Mouse (Mus musculus) lung, postnatal 0 days (tissue): ENCODE data around the gene B430218F22Rik.

Experiments
- CTCF ChIP-seq: IDR thresholded peaks from 2 replicates; pipeline ENCODE4 v1.5.1; 2016; ENCODE audit warnings: antibody characterized with exemption, mild to moderate bottlenecking
- EP300 ChIP-seq: IDR thresholded peaks from 2 replicates; pipeline ENCODE4 v1.6.1; 2016; ENCODE audit warnings: antibody characterized with exemption, mild to moderate bottlenecking, control low read depth

DNA sequence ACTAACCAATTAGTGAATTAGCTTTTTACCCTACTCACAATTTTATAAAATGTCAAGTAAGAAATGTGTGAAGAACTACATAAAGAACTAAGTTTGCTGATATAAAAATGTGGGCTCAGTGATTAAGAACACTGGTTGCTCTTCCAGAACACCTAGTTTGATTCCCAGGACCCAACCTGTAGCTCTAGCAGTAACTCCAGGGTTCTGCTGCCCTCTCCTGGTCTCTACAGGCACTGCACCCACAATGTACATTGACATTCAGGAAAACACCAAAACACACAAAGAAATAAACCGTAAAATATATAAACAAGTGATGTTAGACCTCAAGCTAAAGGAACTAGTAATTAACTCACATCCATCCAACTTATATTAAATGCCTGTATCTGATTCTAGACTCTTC, 7.3 kb upstream of the B430218F22Rik start:
- TF ChIP-seq CTCF: peak; percentile 84
- no peak for TF ChIP-seq EP300
